Mouse (Mus musculus) frontal cortex, postnatal 14 days (tissue): ENCODE results near the gene Akt3.

Experiments
- DNase-seq, 2 experiments: peaks; one replicate each; pipeline ENCODE4 v3.0.0; 2022; ENCODE audit warnings: low spot score in 2 of 2

Gene Akt3

DNA sequence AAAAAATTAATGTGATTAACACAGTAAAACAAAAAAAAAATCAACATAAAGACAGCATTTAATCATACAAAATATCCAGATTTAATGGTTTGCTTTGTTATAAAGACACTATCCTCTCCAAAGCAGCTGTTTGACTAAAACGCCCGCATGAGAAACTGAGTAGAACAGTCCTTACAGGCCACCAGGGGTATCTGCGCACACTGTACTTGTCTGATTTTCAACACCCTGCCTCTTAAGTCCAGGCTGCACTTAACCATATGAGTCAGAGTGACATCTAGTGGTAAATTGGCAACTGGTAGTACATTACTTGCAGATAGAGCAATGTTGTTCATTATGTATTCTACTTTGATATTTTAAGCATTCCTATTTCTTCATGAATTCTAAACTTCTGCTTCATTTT, 69.3 kb downstream of the Akt3 start:
- DNase-seq: no peak

DNA sequence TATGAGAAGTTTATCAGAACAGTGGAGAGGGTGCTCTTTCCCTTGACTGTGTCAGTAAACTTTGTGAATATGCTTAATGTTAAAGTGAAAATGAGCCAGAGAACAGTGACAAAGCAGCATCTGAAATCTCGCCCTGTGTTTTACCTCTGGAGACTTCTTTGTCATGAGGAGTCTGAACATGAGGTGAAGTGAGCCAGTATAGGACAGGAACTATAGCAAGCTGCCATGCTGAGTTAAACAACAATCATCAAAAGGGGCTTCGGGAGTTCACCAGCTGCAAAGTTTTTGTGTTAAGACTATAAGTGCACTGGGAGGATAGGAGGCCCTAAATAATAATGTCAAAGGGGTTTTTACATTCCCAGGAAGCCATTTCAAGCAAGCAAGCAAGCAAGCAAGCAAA, 71.3 kb downstream of the Akt3 start:
- no peak for DNase-seq

- no peak for DNase-seq
These were observed 78.4 kb downstream of the Akt3 start for GRCm38 (mm10) chr1:177179635-177180034.

GRCm38 (mm10) chr1:177175436-177175835, 82.6 kb downstream of the Akt3 start:
- peak in 1 of 2 experiments; percentile 54 for DNase-seq

- DNase-seq: no peak
These were observed 86.7 kb downstream of the Akt3 start for GRCm38 (mm10) chr1:177171300-177171699.

DNA sequence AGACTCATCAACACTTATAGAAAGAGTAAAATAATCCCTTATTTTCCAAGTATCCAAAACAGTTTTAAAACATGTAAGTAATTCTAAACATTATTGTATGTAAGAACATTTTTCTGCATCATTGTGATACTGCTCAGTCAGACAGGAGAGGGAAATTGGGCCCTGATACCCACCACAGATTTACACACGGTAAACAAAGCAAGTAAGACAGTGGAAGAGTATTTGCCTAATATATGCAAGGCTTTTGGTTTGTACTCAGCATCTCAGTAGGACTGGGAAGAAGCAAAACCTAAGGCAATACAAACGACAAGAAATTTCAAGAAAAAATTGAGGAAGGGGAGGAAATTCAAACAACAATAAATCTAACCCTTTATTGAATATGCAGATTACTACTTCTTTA, 92.2 kb downstream of the Akt3 start:
- no peak for DNase-seq

DNA sequence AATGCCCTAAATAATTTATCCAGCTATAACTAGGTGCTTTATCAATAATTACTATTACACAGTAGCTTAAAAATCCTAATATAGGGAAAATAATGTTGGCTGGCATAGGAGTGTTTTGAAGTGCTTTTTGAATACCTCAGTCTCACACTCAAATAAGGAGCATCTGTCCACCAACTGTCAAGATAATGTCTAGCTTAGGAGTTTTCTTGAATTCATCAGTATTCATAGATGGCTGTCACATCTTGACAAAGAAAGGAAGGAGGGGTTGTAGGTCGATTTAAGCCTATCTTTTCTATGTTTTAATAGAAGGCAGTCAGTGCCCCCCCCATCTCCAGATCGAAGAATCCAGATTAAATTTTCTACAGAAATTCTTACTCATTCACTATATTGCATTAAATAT, 92.7 kb downstream of the Akt3 start:
- no peak for DNase-seq

DNA sequence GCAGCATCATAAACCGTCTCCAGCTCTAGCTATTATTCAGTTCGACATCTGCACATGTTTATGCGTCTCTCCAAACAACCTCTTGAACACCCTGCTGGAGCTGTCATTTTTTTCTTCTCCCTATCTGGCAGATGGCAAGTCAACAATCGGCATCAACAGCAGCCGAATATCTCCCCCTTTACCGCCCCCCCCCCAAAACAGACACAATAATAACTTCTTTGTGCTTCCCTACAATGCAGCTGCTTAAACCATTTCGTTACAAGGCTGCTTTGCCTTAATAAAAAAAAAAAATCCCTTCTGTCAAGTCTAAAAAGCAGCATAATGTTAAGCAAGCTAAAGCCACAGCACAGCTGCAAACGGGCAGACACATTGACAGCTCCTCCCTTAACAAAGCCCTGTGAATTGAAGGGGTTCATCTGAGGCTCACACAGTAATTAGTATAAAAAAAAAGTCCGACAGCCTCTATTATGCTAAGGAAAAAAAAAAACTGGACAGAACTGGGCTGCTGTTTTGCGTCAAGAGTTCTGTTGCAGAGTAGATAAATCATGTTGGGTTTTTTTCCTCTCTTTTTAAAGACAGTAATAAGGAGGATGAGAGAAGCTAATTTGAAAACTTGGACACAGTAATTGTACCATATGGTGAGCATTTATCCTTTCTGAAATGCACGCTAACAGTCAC, 107.5 kb downstream of the Akt3 start:
- no peak for DNase-seq

- no peak for DNase-seq
These were observed 109.3 kb downstream of the Akt3 start for GRCm38 (mm10) chr1:177148746-177149145.

DNA sequence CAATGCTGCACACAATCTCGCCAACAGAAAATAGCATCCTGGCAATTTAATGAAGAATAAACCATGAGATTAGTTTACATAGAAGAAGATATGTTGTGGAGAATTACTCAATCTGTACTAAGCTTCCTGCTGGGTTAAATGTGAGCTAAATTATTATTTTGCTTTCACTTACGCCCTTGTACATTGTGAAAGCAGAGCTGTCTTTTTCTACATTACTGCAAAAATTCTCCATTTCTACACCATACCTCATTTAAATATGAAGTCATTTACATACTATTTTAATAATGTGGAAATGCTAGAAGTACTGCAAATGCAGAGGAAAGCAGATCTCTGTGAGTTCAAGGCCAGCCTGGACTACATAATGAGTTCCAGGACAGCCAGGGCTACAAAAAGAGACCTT, 116.5 kb downstream of the Akt3 start:
- DNase-seq: no peak

GRCm38 (mm10) chr1:177139652-177140051, 118.4 kb downstream of the Akt3 start:
- no peak for DNase-seq

DNA sequence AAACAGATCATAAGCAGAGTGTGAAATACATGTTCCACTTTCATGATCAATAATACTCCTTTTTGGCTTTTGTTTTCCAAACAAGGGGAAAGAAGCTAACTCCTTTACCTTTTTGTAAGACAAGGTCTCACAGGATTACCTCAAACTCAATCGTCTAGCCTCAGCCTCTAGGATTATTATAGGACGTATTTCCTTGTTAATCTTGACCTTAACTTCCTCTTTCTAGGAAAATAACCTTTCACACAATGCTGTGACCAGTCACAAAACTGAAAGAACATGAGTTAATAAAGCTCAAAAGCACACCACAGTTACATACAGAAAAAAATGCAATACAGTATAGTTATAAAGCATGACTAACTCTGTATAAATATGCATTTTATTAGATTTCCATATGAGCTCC, 126.5 kb downstream of the Akt3 start:
- no peak for DNase-seq

DNA sequence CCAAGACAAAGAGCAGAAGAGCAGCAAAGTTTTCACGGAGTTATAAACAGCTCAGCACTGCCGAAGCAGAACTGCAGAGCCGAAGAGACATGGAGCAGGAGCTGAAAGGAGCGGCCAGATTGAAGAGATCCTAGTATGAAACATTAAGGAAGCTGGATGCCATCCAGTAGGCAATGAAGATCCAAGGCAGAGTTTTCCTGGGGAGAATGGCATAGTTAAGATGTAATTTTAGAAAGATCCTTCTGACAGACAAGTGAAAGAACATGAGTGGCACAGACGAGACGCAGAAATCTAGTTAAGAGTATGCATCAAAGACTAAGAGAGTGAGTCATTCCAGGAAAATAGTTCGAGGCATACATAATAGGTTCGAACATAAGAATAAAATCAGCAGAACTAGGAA, 131.3 kb downstream of the Akt3 start:
- DNase-seq: no peak

DNA sequence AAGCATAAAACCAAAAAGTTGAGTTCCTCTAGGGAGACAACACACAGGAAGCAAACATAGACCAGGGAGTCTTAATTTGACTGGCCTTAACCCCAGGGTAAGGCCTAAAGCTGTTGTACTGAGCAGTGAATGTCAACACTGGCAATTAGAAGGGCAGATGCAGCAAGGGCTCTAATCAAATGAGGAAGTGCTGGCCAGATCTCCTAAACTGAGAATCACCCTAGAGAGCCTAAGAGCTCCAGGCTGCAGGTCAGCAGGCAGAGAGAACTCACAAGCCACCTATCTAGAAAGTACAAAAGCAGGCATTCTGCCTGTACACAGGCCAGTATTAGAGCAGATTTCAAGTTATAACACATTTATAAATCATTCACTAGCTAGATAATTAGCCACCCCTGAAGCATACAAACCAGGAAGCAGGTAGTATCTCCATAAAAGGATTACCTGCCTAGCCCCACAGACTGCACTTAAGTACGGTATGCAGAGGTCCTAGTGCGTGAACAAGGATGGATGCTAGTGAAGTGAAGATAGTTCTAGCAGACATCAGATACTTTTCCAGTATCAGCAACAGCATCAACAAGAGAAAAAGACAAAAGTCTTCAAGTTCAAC, 147.2 kb downstream of the Akt3 start:
- no peak for DNase-seq

DNA sequence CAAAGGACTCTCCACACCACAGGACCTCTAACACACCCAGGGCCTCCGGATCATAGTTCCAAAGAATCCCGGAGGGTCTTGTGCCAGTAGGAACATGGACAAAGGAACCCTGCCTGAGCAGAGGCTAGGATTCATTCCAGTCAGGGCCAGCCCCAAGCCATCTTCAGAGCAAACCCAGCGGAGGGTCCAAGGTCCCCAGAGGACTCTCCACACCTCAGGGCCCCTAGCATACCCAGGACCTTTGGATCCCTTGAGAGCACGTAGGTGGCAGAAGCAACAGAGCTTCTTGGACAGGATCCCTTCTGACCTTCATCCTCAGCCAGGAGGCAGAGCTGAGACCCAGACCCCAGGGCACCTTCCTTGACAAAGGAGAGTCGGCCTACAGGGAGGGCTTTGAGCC, 167.5 kb downstream of the Akt3 start:
- DNase-seq: no peak

DNA sequence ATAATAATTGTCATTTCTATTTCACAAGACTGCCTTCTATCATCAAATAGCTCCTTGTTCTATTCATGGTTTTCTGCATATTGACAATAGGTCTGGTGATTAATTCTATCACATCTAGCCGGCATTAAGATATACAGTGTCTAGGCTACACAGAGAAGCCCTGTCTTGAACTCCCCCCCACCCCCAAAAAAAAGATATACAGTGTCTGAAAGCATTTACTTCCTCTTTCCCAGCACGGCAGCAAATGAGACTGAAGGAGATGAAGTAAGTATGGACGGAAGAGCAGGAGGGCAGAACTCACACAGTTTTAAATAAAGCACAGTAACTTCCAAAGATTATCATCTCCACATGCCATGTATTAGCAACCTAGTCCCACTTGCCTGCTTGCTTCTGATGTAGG, 168.5 kb downstream of the Akt3 start:
- no peak for DNase-seq

DNA sequence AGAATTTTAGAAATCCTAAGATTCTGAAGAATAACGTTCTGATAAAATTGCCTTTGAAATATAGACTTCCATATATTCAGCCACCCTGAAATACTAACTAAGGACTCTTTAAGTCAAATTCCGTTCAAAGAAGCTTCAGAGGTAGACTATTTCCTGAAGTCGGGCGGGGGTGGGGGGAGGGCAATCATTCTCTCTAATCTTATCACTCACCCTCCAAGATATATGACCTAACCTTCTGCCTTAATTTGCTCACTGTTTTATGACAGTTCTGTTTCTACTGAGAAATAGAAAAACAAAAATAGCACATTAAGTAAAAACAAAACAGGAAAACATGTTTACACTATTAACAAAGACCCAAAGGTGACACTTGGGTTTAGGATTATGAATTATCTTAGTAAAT, 169.0 kb downstream of the Akt3 start:
- no peak for DNase-seq

- DNase-seq: no peak
These were observed 175.9 kb downstream of the Akt3 start for GRCm38 (mm10) chr1:177081957-177082645.

DNA sequence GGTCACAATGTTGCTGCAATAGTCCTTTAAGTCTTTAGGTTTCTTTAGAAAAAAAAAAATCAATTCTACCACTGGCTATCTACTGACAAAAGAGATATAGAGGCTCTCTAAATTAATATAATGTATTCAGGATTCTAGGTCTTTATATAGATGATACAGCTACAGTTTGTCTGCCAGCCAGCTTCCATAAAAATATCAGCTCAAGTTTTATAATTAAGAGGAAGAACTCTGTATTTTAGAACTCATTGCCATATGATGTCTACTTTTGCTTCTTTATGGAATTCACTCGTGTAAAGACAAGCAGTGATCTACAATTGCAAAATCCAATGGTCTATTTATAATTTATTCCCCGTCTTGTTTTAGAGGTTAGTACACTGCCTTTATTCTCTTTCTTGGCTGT, 188.8 kb downstream of the Akt3 start:
- no peak for DNase-seq

DNA sequence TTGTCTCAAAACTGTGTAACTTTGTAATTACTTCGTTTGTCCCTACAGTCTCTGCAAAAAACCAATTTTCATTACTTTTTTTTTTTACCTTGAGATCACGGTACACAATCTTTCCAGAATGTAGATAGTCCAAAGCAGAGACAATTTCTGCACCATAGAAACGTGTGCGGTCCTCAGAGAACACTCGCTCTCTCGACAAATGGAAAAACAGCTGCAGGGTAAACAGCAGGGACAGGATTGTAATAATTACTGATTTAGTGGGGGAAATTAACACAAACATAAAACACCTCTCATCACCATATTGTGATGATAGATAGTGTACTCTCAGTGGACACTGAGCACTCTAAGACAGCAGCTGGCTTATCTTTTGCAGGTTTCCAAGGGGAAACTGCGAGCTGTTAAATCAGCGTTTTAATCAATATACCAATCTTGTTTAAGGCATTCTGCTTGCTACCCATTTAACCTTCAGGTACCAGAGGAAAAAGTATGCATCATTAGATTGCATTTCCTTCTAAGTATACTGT, 190.8 kb downstream of the Akt3 start:
- DNase-seq: no peak

GRCm38 (mm10) chr1:177065732-177066131, 192.3 kb downstream of the Akt3 start:
- no peak for DNase-seq

DNA sequence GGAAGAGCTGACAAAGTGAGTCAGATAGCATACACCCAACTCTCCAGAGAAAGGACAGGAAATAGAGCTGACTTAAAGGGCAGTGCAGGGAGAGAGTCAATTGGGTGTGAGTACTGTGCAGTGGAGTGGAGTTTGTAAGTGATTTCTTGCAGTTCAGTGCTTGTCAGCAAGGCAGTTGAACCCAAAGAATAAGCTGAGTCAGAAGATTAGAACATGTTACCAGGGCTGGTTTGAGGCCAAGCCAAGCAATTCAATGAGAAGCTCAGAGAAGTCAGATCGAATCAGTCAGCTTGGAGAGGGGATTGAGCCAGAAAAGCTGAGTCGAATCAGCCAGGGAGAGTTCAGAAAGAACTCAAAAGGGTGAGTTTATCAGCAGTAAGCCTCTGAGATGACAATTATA, 196.2 kb downstream of the Akt3 start:
- DNase-seq: no peak

GRCm38 (mm10) chr1:177054891-177055290, 203.1 kb downstream of the Akt3 start:
- DNase-seq: no peak
